Mouse (Mus musculus) spleen, adult 2 months (tissue): ENCODE data around the gene Pnldc1.

Experiments used
- CTCF ChIP-seq: fragments of 200-500 bp; IDR thresholded peaks from 2 replicates; pipeline ENCODE4 v1.5.1; 2011; ENCODE audit warnings: mild to moderate bottlenecking, inconsistent platforms; ENCODE audit not compliant: insufficient read depth, insufficient read length, insufficient replicate concordance; ENCODE audit errors: extremely low read depth
- POLR2A ChIP-seq: fragments of 200-500 bp; IDR thresholded peaks from 2 replicates; pipeline ENCODE4 v1.6.1; 2011; ENCODE audit warnings: low read depth, low read length, inconsistent platforms

DNA sequence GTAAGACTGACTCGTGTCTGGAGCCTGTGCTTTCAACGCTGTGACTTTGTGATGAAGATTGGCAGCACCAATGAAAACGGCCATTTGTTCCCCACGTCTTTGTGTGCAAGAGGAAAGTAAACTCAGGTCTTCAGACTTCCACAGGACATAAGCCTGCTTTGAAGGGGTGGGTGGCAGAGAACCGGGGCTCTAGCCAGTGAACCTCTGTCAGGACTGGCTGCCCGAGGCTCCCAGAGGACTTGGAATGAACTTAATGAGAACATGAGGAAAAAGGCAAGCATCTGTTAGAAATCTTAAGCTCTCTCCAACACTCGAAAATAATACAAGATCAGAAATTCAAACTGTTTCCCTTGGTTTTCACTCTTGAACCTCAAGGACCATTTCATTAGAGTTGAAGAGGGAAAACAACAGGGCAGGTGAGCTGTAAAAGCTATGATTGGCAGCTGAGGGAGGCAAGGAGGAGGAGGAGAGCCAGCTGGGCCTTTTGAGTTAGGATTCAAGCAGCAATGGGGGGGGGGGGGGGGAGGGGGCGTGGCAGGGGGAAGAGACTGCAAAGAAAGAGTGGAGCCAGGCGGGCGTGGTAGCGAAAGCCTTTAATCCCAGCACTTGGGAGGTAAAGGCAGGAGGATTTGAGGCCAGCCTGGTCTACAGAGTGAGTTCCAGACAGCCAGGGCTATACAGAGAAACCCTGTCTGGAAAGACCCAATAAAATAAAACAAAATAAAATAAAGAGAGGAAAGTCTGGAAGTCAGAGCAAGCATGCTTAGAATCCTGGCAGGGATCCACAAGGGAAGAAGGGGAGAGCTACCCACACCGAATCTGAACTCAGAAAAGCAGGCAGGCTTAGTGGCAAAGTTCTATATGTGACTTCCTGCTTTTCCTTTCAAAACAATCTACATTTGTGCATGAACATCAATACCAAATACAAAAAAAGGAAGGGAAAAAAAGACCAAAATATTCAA, 6.4 kb downstream of the Pnldc1 start:
- TF ChIP-seq POLR2A (no peak), CTCF (no peak)
